Mouse (Mus musculus) limb, embryonic 13.5 days (tissue): Measurements from ENCODE around the gene Flot1. TPM values are rescaled to one million over a fixed set of nuclear protein-coding genes. Genes with fewer than 3 reads are reported as not detected.

ENCODE experiments used
- ATAC-seq: fragments of 200-750 bp; cut with Nextera tagmentation; 2 replicates; pipeline ENCODE4 v1.8.0; 2017; ENCODE audit warnings: low read depth, moderate number of reproducible peaks, moderate TSS enrichment; ENCODE audit not compliant: low FRiP score
- H3K27ac ChIP-seq: fragments of 300-500 bp; sonication (generic); 2 replicates; pipeline ENCODE4 v1.5.1; 2015; ENCODE audit warnings: inconsistent platforms, mild to moderate bottlenecking, moderate library complexity
- H3K27me3 ChIP-seq: fragments of 300-500 bp; sonication (generic); 2 replicates; pipeline ENCODE4 v1.6.1; 2015; ENCODE audit warnings: mild to moderate bottlenecking, inconsistent platforms
- H3K36me3 ChIP-seq: fragments of 300-500 bp; sonication (generic); 2 replicates; pipeline ENCODE4 v1.6.1; 2015; ENCODE audit warnings: inconsistent platforms, mild to moderate bottlenecking, moderate library complexity
- H3K4me1 ChIP-seq: fragments of 300-500 bp; sonication (generic); 2 replicates; pipeline ENCODE4 v1.6.1; 2015; ENCODE audit warnings: inconsistent platforms
- H3K4me2 ChIP-seq: fragments of 300-500 bp; sonication (generic); replicated peaks from 2 replicates; pipeline ENCODE4 v1.6.1; 2015; ENCODE audit warnings: inconsistent platforms, mild to moderate bottlenecking, moderate library complexity
- H3K4me3 ChIP-seq: fragments of 300-500 bp; sonication (generic); 2 replicates; pipeline ENCODE4 v1.5.1; 2015; ENCODE audit warnings: moderate library complexity, mild to moderate bottlenecking, inconsistent platforms
- H3K9ac ChIP-seq: fragments of 300-500 bp; sonication (generic); 2 replicates; pipeline ENCODE4 v1.6.1; 2015; ENCODE audit warnings: mild to moderate bottlenecking, inconsistent platforms
- H3K9me3 ChIP-seq: fragments of 300-500 bp; sonication (generic); 2 replicates; pipeline ENCODE4 v1.6.1; 2016; ENCODE audit warnings: inconsistent platforms
- WGBS: fragments of 180-500 bp; shearing (Covaris S2); methylation state at CpG from one replicate; pipeline ENCODE4 v1.1.7; 2015; 5-methylcytosine and 5-hydroxymethylcytosine counted together
- polyA plus RNA-seq: library from polyadenylated mRNA; unstranded; fragments of >200 nt; fragmentation: Nextera tagmentation; extraction: Ambion mirVana; gene quantifications from 2 replicates; pipeline ENCODE4 v1.2.1, GENCODE M21; 2015

The Flot1 gene
- polyA plus RNA-seq, 1 experiment from 2014 or later: 50.2 TPM

GRCm38 (mm10) chr17:35865481-35866280 lies 42.7 kb downstream of the Flot1 start, which contains the start of gene Ppp1r18:
Gene Ppp1r18 (plus strand): TSS chr17:35865593.
- H3K4me2 ChIP-seq: peak within 1 kb of the TSS; percentile 99
- ATAC-seq: peak; percentile 76
- H3K4me1 ChIP-seq: peaks cover 56% of the 10 kb centered on the region
- peak within 1 kb of the TSS; percentile 63 for H3K4me3 ChIP-seq
- peak within 1 kb of the TSS; percentile 86 for H3K9ac ChIP-seq
- H3K27ac ChIP-seq: peak within 1 kb of the TSS; percentile 95
- WGBS: under 1% methylated on average over 44 of the region's 48 CpGs
- no peaks in the 10 kb centered on the region for H3K9me3 ChIP-seq
- no peaks in the 10 kb centered on the region for H3K27me3 ChIP-seq
- peaks cover 7% of the 10 kb centered on the region; the same call in 1 of the 2 replicates for H3K36me3 ChIP-seq

GRCm38 (mm10) chr17:35866281-35866831 lies 43.3 kb downstream of the Flot1 start:
- Histone ChIP-seq H3K4me3 (peak overlapping the region; percentile 63), H3K4me2 (peak overlapping the region; percentile 99), H3K9me3 (no peaks in the 10 kb centered on the region), H3K36me3 (peaks cover 13% of the 10 kb centered on the region), H3K27ac (peak overlapping the region; percentile 95), H3K4me1 (peaks cover 55% of the 10 kb centered on the region), H3K9ac (peak overlapping the region; percentile 86), H3K27me3 (no peaks in the 10 kb centered on the region)
- 0% methylated on average over 38 of the region's 38 CpGs for WGBS
- peak; percentile 55 for ATAC-seq

GRCm38 (mm10) chr17:35866911-35867890 lies 44.2 kb downstream of the Flot1 start:
- 8% methylated on average over 26 of the region's 26 CpGs for WGBS
- H3K27ac ChIP-seq: peak overlapping the region; percentile 95
- H3K9me3 ChIP-seq: no peaks in the 10 kb centered on the region
- H3K4me3 ChIP-seq: peak overlapping the region; percentile 63
- peaks cover 54% of the 10 kb centered on the region for H3K4me1 ChIP-seq
- H3K9ac ChIP-seq: peak overlapping the region; percentile 86
- no peaks in the 10 kb centered on the region for H3K27me3 ChIP-seq
- H3K4me2 ChIP-seq: peak overlapping the region; percentile 99
- H3K36me3 ChIP-seq: peaks cover 15% of the 10 kb centered on the region
- ATAC-seq: no peak

DNA sequence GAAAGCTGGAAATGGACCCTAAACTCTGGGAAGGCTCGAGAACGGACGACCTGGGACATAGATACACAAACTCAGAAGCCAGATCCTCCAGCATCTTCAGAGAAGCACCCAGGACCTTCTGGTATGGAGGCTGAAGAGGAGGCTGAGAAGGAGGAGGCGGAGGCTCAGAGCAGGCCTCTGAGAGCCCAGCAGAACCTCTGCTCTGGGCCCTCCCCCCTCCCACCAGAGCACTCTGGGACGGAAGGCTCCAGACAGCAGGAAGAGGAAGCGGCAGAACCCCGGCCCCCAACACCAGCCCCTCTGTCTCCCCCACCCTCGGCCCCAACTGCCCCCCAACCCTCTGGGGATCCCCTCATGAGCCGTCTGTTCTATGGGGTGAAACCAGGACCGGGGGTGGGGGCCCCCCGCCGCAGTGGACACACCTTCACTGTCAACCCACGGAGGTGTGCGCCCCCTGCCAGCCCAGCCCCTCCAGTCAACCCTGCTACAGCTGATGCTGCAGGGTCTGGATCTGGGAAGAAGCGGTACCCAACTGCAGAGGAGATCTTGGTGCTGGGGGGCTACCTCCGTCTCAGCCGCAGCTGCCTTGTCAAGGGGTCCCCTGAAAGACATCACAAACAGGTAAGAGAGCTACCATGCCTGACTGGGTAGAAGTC lies 45.3 kb downstream of the Flot1 start:
- ATAC-seq: no peak
- 24% methylated on average over 17 of the region's 17 CpGs for WGBS
- no peaks in the 10 kb centered on the region for H3K27me3 ChIP-seq
- H3K36me3 ChIP-seq: peaks cover 21% of the 10 kb centered on the region
- H3K9ac ChIP-seq: peak overlapping the region; percentile 86
- H3K27ac ChIP-seq: peak overlapping the region; percentile 95
- peaks cover 62% of the 10 kb centered on the region for H3K4me1 ChIP-seq
- peak overlapping the region; percentile 63 for H3K4me3 ChIP-seq
- no peaks in the 10 kb centered on the region for H3K9me3 ChIP-seq
- peak overlapping the region; percentile 99 for H3K4me2 ChIP-seq

- Histone ChIP-seq H3K27ac (peak overlapping the region; percentile 6), H3K4me2 (peak overlapping the region; percentile 99), H3K36me3 (peaks cover 22% of the 10 kb centered on the region), H3K27me3 (no peaks in the 10 kb centered on the region), H3K4me3 (peak overlapping the region; percentile 63), H3K9me3 (no peaks in the 10 kb centered on the region), H3K9ac (peak overlapping the region; percentile 86), H3K4me1 (peaks cover 69% of the 10 kb centered on the region)
- WGBS: 3% methylated on average over 7 of the region's 7 CpGs
- no peak for ATAC-seq
Measured at GRCm38 (mm10) chr17:35868961-35869345, 45.9 kb downstream of the Flot1 start.

DNA sequence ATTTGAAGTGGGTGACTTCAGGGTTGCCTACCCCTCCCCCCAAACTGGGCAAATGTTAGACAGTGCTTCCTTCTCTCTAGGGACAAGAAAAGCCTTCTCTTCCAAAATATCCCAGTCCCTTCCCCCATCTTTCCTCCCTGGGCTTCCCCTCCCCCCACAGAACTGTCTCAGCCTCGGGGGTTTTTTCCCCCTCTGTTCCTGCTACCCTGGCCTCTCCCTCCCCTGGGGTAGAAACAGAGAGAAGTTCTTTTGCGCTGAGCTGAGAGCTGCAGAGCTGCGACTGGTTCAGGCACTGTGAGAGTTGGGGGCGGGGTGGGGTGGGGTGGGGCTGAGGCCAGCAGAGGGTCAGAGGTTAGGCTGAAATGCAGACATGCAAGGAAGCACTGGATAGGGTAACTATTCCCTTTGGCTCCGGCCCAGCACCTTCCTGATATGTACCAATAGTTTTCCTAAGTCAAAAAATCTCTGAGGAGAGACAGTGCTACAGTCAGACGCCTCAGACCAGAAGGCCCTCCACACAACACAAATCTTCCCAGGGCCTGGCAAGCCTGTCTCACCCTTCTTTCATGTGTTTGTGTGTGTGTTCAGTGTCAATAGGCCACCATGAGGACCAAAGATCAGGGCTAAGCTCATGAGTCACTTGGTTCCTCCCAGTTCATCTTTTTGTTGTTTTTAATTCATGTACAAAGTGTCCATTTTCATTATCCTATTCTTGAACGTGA lies 46.5 kb downstream of the Flot1 start:
- ATAC-seq: no peak
- Histone ChIP-seq H3K9ac (peak overlapping the region; percentile 86), H3K27me3 (no peaks in the 10 kb centered on the region), H3K27ac (peak overlapping the region; percentile 6; the same call in 1 of the 2 replicates), H3K36me3 (peaks cover 26% of the 10 kb centered on the region), H3K9me3 (no peaks in the 10 kb centered on the region), H3K4me3 (peak overlapping the region; percentile 63), H3K4me2 (peak overlapping the region; percentile 99), H3K4me1 (peaks cover 65% of the 10 kb centered on the region)
- 4% methylated on average over 7 of the region's 7 CpGs for WGBS

DNA sequence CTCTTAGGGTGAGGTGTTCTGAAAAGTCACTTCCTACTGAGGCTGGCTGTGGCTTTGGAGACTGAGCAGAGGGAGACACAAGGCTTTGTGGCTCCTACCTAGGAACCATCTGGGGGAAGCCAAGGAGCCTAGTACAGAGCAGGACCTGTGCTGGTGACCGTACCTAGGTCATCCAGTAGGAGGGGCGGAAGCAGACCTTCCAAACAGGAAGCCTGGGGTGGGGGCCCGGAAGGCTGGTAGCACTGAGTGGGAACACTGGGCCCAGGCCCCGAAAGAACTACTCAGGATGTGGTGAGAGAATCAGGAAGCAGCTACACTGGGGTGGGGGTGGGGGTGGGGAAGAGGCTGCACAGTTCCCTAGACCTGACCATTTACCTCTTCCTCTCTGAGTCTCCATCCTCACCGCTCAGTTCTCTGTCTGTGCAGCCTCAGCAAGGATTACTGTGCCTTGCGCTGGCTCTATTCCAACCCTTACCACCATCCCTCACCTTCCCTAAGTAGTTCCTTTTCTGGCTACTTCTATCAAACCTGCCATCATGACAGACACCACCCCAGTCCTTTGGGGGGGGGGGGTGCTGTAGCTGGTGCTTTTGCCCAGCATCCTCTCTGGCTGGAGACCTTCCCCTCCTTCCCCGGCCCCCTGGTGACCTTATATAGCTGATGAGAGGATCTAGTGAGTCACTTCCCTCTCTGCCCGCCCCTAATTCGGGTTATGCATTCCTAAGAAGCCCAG lies 47.3 kb downstream of the Flot1 start:
- 63% methylated on average over 9 of the region's 9 CpGs for WGBS
- peak overlapping the region; percentile 99 for H3K4me2 ChIP-seq
- H3K9ac ChIP-seq: peak overlapping the region; percentile 86
- H3K4me1 ChIP-seq: peaks cover 58% of the 10 kb centered on the region
- peaks cover 34% of the 10 kb centered on the region for H3K36me3 ChIP-seq
- ATAC-seq: no peak
- H3K27me3 ChIP-seq: no peaks in the 10 kb centered on the region
- no peaks in the 10 kb centered on the region for H3K9me3 ChIP-seq
- H3K4me3 ChIP-seq: peak overlapping the region; percentile 63
- H3K27ac ChIP-seq: peak overlapping the region; percentile 6; the same call in 1 of the 2 replicates

- Histone ChIP-seq H3K4me2 (peak overlapping the region; percentile 99), H3K9ac (no peak overlapping the region), H3K4me3 (peak overlapping the region; percentile 63), H3K4me1 (peaks cover 58% of the 10 kb centered on the region), H3K27ac (peak overlapping the region; percentile 6; the same call in 1 of the 2 replicates), H3K36me3 (peaks cover 39% of the 10 kb centered on the region), H3K27me3 (no peaks in the 10 kb centered on the region), H3K9me3 (no peaks in the 10 kb centered on the region)
- WGBS: 85% methylated on average over 8 of the region's 8 CpGs
- no peak for ATAC-seq
Measured at GRCm38 (mm10) chr17:35870884-35871696, 48.1 kb downstream of the Flot1 start.

- Histone ChIP-seq H3K36me3 (peaks cover 40% of the 10 kb centered on the region), H3K4me3 (no peak overlapping the region), H3K9me3 (no peaks in the 10 kb centered on the region), H3K27me3 (no peaks in the 10 kb centered on the region), H3K4me1 (peaks cover 36% of the 10 kb centered on the region), H3K27ac (no peak overlapping the region), H3K9ac (peak overlapping the region; percentile 13; the same call in 1 of the 2 replicates), H3K4me2 (peak overlapping the region; percentile 12; the same call in 1 of the 2 replicates)
- 32% methylated on average over 21 of the region's 21 CpGs for WGBS
- ATAC-seq: peak; percentile 65
Measured at GRCm38 (mm10) chr17:35873774-35874519, 50.9 kb downstream of the Flot1 start.
